Mouse (Mus musculus) heart, postnatal 0 days (tissue): ENCODE results near the gene Mcoln2. TPM values are rescaled to one million over a fixed set of nuclear protein-coding genes. Genes with fewer than 3 reads are reported as not detected.
A peak's percentile ranks its signal among the peaks of the same experiment; 100 is the strongest.

Experiments
- ATAC-seq: fragments of 200-750 bp; cut with Nextera tagmentation; 2 replicates; pipeline ENCODE4 v1.8.0; 2017; ENCODE audit warnings: low read depth, moderate number of reproducible peaks, moderate library complexity; ENCODE audit not compliant: insufficient read depth
- DNase-seq: peaks from one replicate; pipeline ENCODE4 v3.0.0-alpha.2; 2016; ENCODE audit warnings: low spot score
- H3K27ac ChIP-seq: fragments of 300-500 bp; sonication (generic); 2 replicates; pipeline ENCODE4 v1.5.1; 2014; ENCODE audit warnings: low read depth, mild to moderate bottlenecking
- H3K27me3 ChIP-seq: fragments of 300-500 bp; sonication (generic); 2 replicates; pipeline ENCODE4 v1.6.1; 2014; ENCODE audit warnings: low read length, mixed read lengths; ENCODE audit not compliant: control insufficient read depth, insufficient read depth
- H3K36me3 ChIP-seq: fragments of 300-500 bp; sonication (generic); replicated peaks from 2 replicates; pipeline ENCODE4 v1.6.1; 2014; ENCODE audit warnings: low read length, mixed read lengths; ENCODE audit not compliant: control insufficient read depth, insufficient read depth
- H3K4me1 ChIP-seq: fragments of 300-500 bp; sonication (generic); 2 replicates; pipeline ENCODE4 v1.6.1; 2014; ENCODE audit warnings: antibody characterized with exemption; ENCODE audit not compliant: control insufficient read depth, insufficient read depth
- H3K4me2 ChIP-seq: fragments of 300-500 bp; sonication (generic); 2 replicates; pipeline ENCODE4 v1.6.1; 2014; ENCODE audit warnings: low read depth, mild to moderate bottlenecking, low read length, moderate library complexity
- H3K4me3 ChIP-seq: fragments of 300-500 bp; sonication (generic); 2 replicates; pipeline ENCODE4 v1.5.1; 2014; ENCODE audit warnings: low read depth, low read length
- H3K9ac ChIP-seq: fragments of 300-500 bp; sonication (generic); replicated peaks from 2 replicates; pipeline ENCODE4 v1.6.1; 2014; ENCODE audit warnings: low read depth, low read length, mixed read lengths
- H3K9me3 ChIP-seq: fragments of 300-500 bp; sonication (generic); replicated peaks from 2 replicates; pipeline ENCODE4 v1.6.1; 2016; ENCODE audit warnings: low read length; ENCODE audit not compliant: control insufficient read depth
- CTCF ChIP-seq: IDR thresholded peaks from 2 replicates; pipeline ENCODE4 v1.5.1; 2016; ENCODE audit warnings: antibody characterized with exemption, control low read depth, low read depth
- EP300 ChIP-seq: IDR thresholded peaks from 2 replicates; pipeline ENCODE4 v1.6.1; 2016; ENCODE audit warnings: antibody characterized with exemption, low read depth
- WGBS: fragments of 180-500 bp; shearing (Covaris S2); extraction: QIAGEN DNeasy Blood & Tissue Kit; methylation state at CpG from one replicate; pipeline ENCODE4 v1.1.7; 2014; 5-methylcytosine and 5-hydroxymethylcytosine counted together
- polyA plus RNA-seq: library from polyadenylated mRNA; unstranded; fragments of >200 nt; fragmentation: Nextera tagmentation; extraction: Ambion mirVana; gene quantifications from 2 replicates; pipeline ENCODE4 v1.2.1, GENCODE M21; 2015
- total RNA-seq: library from RNA; depleted of rRNA; stranded (reverse); fragments of >200 nt; gene quantifications from 2 replicates; pipeline ENCODE4 v1.2.3, GENCODE M21; 2014; ENCODE audit warnings: low replicate concordance; rRNA removed

Gene Mcoln2
- total and polyA plus RNA-seq, 2 experiments from 2014 or later: 0.14 TPM; not detected in 1

DNA sequence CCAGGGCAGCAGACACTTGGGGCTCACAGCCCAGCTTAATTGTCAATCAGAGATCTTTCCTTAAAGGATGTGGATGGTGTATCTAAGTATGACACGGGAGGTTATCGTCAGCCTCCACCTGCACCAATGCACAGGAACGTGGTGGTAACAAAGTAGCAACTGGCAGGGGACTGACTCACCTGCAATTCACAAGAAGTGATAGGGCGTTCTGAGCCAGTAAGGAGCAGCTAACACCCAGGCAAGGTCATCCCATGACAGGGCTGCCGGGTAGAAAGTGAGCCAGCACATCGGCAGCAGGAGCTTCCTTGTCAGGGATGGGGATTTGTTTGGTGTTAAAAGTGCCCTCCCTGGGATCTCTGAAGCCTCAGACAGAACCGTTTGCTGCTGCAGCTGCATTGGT, 83.1 kb downstream of the Mcoln2 start:
- H3K9me3 ChIP-seq: no peaks in the 10 kb centered on the region
- no peak overlapping the region for H3K4me3 ChIP-seq
- H3K4me2 ChIP-seq: peak overlapping the region; percentile 4; the same call in 1 of the 2 replicates
- no peak overlapping the region for H3K9ac ChIP-seq
- TF ChIP-seq CTCF (no peak), EP300 (no peak)
- DNase-seq: no peak
- ATAC-seq: no peak
- H3K4me1 ChIP-seq: peaks cover 14% of the 10 kb centered on the region
- H3K27ac ChIP-seq: no peak overlapping the region
- no peaks in the 10 kb centered on the region for H3K27me3 ChIP-seq
- 36% methylated on average over 7 of the region's 7 CpGs for WGBS
- H3K36me3 ChIP-seq: no peaks in the 10 kb centered on the region

GRCm38 (mm10) chr3:146233741-146234140, 84.1 kb downstream of the Mcoln2 start:
- Histone ChIP-seq H3K36me3 (no peaks in the 10 kb centered on the region), H3K4me2 (no peak overlapping the region), H3K27me3 (no peaks in the 10 kb centered on the region), H3K27ac (no peak overlapping the region), H3K4me3 (no peak overlapping the region), H3K4me1 (peaks cover 14% of the 10 kb centered on the region), H3K9me3 (no peaks in the 10 kb centered on the region), H3K9ac (no peak overlapping the region)
- 34% methylated on average over 4 of the region's 4 CpGs for WGBS
- DNase-seq (no peak), ATAC-seq (no peak)
- TF ChIP-seq CTCF: no peak
- no peak for TF ChIP-seq EP300

DNA sequence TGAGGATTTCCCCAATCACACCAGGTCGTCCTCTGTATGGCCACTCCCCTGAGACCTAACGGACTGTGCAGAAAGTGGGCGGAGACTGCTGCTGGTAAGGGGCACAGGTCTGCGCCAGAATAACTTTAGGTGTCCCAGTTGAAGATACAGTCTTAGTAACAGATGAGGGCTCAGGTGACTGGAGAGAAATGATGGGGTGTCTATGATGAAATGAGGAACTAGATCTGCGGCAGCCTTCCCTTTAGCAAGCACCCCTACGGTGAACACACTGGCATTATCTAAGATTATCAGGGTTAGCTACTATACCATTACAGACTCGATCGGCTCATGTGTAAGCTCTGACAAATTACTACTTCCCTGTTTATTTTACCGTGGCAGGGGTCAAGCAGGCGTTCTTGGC, 84.9 kb downstream of the Mcoln2 start:
- ATAC-seq (no peak), DNase-seq (no peak)
- Histone ChIP-seq H3K27me3 (no peaks in the 10 kb centered on the region), H3K27ac (no peak overlapping the region), H3K4me3 (no peak overlapping the region), H3K9me3 (no peaks in the 10 kb centered on the region), H3K4me1 (peaks cover 14% of the 10 kb centered on the region), H3K4me2 (no peak overlapping the region), H3K36me3 (no peaks in the 10 kb centered on the region), H3K9ac (no peak overlapping the region)
- WGBS: 78% methylated on average over 10 of the region's 10 CpGs
- TF ChIP-seq CTCF (no peak), EP300 (no peak)

DNA sequence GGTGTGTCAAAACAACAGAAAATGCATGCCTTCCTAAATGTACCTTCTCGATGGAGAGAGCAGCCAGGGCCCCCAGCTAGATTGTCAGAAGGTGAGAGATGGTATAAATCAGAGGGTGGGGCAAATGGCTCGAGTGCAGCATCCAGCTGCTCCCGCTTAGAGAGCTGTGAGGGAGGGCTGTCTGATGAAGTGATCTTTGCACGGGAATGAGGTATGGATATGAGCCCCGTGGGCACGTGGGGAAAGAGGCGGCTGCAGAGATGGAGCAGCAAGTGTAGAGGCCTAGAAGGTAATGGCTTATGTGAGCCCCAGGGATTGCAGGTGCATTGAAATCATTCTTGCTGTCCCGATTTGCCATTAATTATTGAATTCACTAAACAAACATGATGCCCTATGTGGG, 86.6 kb downstream of the Mcoln2 start:
- Histone ChIP-seq H3K9me3 (no peaks in the 10 kb centered on the region), H3K4me3 (no peak overlapping the region), H3K27me3 (no peaks in the 10 kb centered on the region), H3K4me2 (no peak overlapping the region), H3K27ac (no peak overlapping the region), H3K4me1 (peaks cover 14% of the 10 kb centered on the region), H3K9ac (no peak overlapping the region), H3K36me3 (0 out of 2 replicates have a peak, but pooled peaks cover 3% of the 10 kb centered on the region)
- TF ChIP-seq CTCF (no peak), EP300 (no peak)
- DNase-seq (no peak), ATAC-seq (no peak)
- 64% methylated on average over 8 of the region's 8 CpGs for WGBS

GRCm38 (mm10) chr3:146237676-146238075, 88.0 kb downstream of the Mcoln2 start:
- DNase-seq (no peak), ATAC-seq (no peak)
- H3K9me3 ChIP-seq: no peaks in the 10 kb centered on the region
- 74% methylated on average over 5 of the region's 5 CpGs for WGBS
- TF ChIP-seq EP300 (no peak), CTCF (no peak)
- H3K27me3 ChIP-seq: no peaks in the 10 kb centered on the region
- no peak overlapping the region for H3K4me3 ChIP-seq
- H3K4me1 ChIP-seq: peaks cover 3% of the 10 kb centered on the region
- no peak overlapping the region for H3K27ac ChIP-seq
- H3K9ac ChIP-seq: no peak overlapping the region
- 0 out of 2 replicates have a peak, but pooled peaks cover 3% of the 10 kb centered on the region for H3K36me3 ChIP-seq
- H3K4me2 ChIP-seq: no peak overlapping the region

GRCm38 (mm10) chr3:146244630-146245029, 95.0 kb downstream of the Mcoln2 start:
- TF ChIP-seq CTCF (no peak), EP300 (no peak)
- Histone ChIP-seq H3K9me3 (no peaks in the 10 kb centered on the region), H3K4me2 (no peak overlapping the region), H3K27me3 (no peaks in the 10 kb centered on the region), H3K36me3 (peaks cover 3% of the 10 kb centered on the region; the same call in 1 of the 2 replicates), H3K27ac (no peak overlapping the region), H3K9ac (no peak overlapping the region), H3K4me1 (no peaks in the 10 kb centered on the region), H3K4me3 (no peak overlapping the region)
- WGBS: 74% methylated on average over 1 of the region's 1 CpGs
- ATAC-seq (no peak), DNase-seq (no peak)

Other genes starting within 250 kb of the Mcoln2 start
- 16.1 and 48.3 TPM in 2 replicates for gene Bcl10, start 227.0 kb upstream of the Mcoln2 start, total RNA-seq
- gene Bcl10, start 227.0 kb upstream of the Mcoln2 start, polyA plus RNA-seq: 32.7 and 35.1 TPM in 2 replicates
- gene 2410004B18Rik, start 211.8 kb upstream of the Mcoln2 start, total RNA-seq: 9.1 and 12.3 TPM in 2 replicates
- gene 2410004B18Rik, start 211.8 kb upstream of the Mcoln2 start, polyA plus RNA-seq: 35.9 and 37.6 TPM in 2 replicates
- gene Syde2, start 162.0 kb upstream of the Mcoln2 start, total RNA-seq: 42.0 and 47.1 TPM in 2 replicates
- 10.1 and 10.5 TPM in 2 replicates for gene Syde2, start 162.0 kb upstream of the Mcoln2 start, polyA plus RNA-seq
- gene Wdr63, start 41.7 kb upstream of the Mcoln2 start, total RNA-seq: not detected in 2 replicates
- 0.12 TPM in 1 of 2 replicates, not detected in the other for gene Wdr63, start 41.7 kb upstream of the Mcoln2 start, polyA plus RNA-seq
- gene Mcoln3, start 32.4 kb upstream of the Mcoln2 start, total RNA-seq: 0.04 TPM in 1 of 2 replicates, not detected in the other
- 0.19 and 0.20 TPM in 2 replicates for gene Mcoln3, start 32.4 kb upstream of the Mcoln2 start, polyA plus RNA-seq
- 38.9 and 54.8 TPM in 2 replicates for gene Lpar3, start 71.1 kb downstream of the Mcoln2 start, total RNA-seq
- gene Lpar3, start 71.1 kb downstream of the Mcoln2 start, polyA plus RNA-seq: 34.3 and 34.4 TPM in 2 replicates